Mouse (Mus musculus): Measurements from ENCODE around the gene Cc2d1a.

Gene Cc2d1a

DNA sequence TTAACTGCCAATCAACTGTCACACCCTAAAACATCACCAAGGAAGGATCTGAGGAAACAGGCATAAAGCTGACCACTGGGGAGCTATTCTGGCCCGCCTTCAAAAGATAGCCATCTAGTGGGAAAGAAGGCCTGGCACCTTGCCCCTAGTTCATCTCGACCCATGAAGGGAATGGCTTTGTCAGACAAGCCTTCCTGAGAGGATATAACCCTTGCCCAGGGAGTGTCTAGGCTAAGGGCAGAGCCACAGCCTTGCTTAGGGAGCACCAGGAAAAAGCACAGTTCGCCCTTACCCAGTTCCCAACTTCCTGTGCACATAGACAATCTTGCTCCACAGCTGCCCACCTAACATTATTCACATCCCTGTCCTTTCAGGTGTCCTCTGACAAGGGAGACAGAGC, 44.1 kb downstream of the Cc2d1a start:
- DNase-seq, result peak; percentile 49

DNA sequence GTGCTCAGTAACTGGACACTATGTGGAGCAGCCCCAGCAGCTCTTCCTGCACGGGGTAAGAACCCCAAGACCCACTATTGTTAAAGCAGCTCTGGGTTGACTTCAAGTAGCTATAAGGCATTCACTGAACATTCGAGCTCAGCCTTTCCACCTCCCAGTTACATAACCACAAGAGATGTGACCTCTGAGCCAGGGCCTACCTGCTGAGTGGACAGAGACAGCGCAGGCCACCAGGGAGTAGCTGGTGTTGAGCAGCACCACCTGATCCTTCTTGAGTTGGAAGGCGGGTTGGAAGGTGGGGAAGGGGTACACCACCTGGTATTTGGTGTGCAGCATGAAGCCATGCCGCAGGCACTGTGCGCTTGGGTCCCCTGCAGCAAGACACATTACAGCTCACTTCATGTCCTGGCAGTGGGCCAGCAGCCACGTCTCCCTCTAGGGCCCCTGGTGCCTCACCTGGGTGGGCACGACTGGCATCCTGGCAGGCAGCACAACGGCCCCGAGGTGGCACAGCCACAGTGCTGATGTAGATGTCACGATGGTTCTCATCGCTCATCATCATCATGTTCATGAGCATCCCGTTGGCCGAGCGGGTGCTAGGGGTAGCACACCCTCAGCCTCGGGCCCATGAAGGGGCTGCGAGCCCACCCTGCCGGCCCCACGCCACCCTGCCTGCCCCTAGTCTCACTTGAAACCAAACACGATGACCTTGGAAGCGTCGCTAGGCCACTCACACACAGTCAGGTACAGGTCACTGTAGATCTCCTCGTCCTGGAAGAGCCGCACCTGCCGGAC, 46.1 kb downstream of the Cc2d1a start:
- DNase-seq, result peak; percentile 29

DNA sequence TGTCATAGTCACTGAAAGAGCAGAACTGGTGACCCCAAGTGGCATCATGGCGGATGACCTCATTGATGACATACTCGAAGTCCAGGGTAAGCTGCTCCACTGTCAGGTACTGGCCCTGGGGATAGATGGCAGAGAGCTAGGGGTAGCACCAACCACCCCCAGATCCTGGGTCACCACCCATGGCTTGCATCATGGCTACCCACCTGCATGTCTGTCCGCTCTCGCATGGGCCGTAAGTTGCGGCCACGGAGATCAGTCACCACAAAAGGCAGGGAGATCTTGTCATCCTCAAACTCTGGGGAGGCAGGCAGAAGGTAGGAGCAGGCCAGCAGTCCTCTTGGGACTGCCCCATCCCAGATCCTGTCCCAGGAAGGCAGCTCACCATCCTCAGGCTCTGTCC, 49.4 kb downstream of the Cc2d1a start:
- DNase-seq, result no peak

DNA sequence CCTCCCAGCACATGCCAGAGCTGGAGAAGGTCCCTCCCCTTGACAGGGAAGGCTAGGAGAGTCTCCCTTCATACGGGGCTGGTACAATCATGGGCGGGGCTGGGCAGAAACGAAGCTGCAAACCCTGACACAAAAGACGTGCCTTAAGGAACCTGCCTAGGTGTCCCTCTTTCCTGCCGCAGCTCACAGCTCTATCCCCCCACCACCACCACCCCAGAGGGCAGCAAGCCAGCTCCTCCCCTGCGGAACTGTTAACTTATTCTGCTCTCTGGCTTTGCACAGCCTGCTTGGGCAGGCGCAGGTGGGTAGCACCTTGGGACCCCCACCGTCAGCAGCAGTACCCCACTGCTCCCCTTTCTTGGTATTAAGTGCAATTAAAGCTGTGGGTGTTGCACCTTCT, 51.7 kb downstream of the Cc2d1a start:
- DNase-seq, result no peak

DNA sequence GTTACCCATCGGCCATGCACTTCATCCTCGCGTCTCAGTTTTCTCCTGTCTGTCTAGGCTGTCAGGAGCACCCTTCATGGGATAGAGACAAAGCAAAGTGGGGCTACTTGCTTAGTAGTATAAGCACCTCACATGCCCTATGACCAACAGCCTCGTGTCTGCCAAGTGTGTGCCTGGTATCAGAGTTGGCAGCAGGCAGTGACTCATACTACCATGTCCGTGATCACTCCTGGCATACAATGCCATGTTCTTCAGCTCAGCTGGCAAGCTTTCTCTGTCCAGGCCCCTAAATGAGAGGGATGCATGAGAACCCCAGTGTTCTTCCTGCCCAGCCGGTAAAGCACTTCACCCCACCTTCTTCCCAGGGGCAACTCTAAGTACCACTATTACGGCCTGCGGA, 57.2 kb downstream of the Cc2d1a start:
- no peak for DNase-seq

DNA sequence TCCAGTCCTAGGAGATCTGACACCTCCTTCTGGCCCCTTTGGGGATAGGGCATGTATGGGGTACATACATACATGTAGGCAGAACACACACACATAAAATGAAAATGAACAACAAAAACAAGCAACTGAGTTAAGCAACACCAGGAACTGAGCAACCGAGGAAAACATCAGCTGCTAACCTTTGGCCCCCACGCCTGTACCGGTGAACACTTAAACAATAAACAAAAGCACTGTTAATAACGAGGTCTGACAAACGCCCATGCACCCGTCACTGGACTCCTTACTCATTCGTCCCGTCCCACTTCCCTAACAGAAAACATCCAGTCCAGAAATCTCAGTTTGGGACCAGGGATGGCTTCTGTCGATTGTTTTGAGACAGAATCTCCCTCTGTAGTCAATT, 58.5 kb downstream of the Cc2d1a start:
- DNase-seq, result no peak

DNA sequence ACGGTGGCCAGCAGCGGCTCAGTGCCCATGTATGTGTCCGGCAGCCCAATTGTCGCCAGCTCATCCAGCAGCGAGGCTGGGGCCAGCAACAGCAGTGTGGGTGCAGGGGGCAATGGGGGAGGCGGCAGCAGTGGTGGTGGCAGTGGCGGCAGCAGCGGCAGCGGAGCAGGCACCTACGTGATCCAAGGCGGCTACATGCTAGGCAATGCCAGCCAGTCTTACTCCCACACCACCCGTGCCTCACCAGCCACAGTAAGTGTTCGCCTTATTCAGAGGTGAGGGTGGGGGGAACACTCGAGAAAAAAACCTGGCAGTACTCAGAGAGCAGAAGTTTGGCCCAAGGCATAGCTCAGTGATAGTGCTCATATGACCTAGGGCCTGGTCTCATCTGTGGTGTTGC, 59.9 kb downstream of the Cc2d1a start:
- no peak for DNase-seq

DNA sequence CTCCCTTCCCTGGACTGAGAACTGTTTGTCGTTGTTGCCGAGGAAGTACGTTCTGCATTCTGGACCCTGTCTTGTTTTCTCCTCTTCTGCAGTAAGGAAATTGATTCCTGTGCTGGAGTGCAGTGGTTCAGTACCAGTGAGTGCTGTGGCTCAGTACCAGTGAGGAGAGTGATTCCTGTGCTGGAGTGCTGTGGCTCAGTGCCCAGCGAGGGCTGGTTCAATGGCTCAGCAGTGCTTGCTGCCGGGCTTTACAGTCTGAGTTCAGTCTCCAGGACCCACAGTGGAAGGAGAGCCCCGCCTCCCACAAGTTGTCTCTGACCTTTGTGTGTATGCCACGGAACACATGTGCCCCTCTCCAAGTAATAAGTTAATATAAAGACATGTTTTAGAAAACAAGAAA, 60.6 kb downstream of the Cc2d1a start:
- peak; percentile 51 for DNase-seq

DNA sequence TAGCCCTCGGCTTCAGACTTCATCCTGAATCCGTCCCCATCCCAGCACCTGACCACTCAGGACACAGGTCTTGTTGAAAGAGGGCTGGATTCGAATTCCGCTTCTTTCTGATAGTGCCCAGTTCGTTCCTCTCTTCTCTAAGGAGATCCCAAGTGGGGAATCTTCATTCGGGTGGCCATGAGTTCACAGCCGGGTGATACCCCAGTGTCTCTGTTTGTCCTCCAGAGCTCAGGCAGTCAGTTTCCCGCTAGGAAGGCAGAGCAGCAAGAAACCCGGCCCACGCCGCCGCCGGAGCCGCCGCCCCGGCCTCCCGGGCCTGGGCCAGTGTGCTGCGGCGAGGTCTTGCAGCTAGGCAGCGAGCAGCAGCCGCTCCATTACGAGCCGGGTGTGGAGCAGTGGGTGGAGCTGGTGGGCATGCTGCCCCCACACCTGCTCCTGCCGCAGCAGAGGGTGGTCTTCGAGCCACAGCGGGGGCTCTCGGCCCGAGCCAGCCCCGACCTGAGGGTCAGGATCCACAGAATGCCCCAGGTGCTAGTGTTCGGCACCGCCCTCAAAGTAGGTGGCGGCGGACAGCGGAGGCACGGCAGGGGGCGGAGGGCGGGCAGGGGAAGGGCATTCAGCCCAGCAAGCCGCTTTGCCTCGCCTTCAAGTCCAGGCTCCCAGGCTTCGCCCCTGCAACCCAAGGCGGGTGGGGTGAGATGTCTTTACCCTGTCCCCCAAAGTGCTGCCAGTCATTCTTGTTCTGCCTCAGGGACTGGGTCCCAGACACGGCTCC, 63.2 kb downstream of the Cc2d1a start:
- DNase-seq, result peak; percentile 54

DNA sequence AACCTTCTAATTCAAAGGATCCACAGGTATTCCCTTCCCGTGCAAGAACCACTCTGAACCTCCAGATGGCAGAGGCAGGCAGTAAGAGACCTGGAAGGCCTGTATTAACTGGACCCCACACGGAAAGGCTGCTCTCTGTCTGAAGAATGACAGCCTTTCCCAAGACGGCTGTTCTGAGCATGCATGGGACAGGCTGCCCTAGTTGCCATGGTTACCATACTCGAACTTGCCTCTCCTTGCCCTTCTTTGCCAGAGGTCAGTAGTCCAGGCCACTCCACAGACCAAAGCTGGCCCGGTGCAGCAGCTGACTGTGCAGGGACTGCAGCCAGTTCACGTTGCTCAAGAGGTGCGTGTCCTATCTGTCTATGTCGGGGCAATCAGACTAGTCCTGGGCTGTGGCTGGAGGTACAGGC, 63.9 kb downstream of the Cc2d1a start:
- peak; percentile 75 for DNase-seq

Measured in kidney, adult 18-20 months (tissue).